Mouse (Mus musculus): ENCODE data around the gene Tcf19.

DNA sequence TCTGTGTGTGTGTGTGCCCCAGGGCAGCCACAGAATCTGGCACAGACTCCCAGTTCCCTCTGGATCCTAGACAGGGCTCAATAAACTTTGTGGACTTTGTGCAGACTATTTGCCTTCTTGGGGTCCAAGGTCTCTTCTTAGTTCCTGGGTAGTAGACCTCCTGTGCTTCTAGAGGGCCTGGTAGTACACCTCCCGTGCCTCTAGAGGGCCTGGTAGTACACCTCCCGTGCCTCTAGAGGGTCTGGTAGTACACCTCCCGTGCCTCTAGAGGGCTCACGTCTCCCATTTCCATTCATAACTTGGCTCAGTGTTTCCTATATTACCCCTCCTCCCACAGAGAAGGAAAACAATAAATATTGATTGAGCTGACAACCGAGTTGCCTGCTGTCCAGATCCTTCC lies 40.2 kb upstream of the Tcf19 start:
- no peak for TF ChIP-seq CEBPB (IDR thresholded peaks at IDR 0.05; ENCODE audit: insufficient read depth, poor library complexity, severe bottlenecking)
- TF ChIP-seq POLR2A (IDR thresholded peaks at IDR 0.05; ENCODE audit: insufficient read length, low read depth) = no peak

Data from myocyte (in vitro differentiated cells).